Mouse (Mus musculus): ENCODE measurements around the gene Tma7. TPM values are rescaled to one million over a fixed set of nuclear protein-coding genes. Genes with fewer than 3 reads are reported as not detected.

Tma7 gene
- polyA plus RNA-seq, 2 experiments: 92.4 to 504 TPM

- Histone ChIP-seq H3K27me3 (ENCODE audit: control insufficient read depth, insufficient read depth, low read length) (no peaks in the 10 kb centered on the region), H3K9me3 (ENCODE audit: control insufficient read depth, low read length) (no peaks in the 10 kb centered on the region), H3K36me3 (replicated peaks; ENCODE audit: control insufficient read depth, insufficient read depth, low read depth) (peaks cover 5% of the 10 kb centered on the region; the same call in 1 of the 2 replicates), H3K4me1 (replicated peaks; ENCODE audit: control insufficient read depth in 2 of 2, insufficient read depth in 2 of 2, low read length in 1 of 2) (peaks cover 9% of the 10 kb centered on the region in 2 experiments), H3K4me3 (ENCODE audit: insufficient read depth in 1 of 2, low read depth in 2 of 2, low read length in 2 of 2) (no peak overlapping the region), H3K9ac (replicated peaks) (no peak overlapping the region), H3K4me2 (ENCODE audit: low read depth) (no peak overlapping the region), H3K27ac (no peak overlapping the region)
- ATAC-seq (ENCODE audit: insufficient read depth) (no peak), DNase-seq (ENCODE audit: low read depth in 3 of 3, low spot score in 3 of 3) (no peak)
- peak; percentile 59 for TF ChIP-seq CTCF (IDR thresholded peaks at IDR 0.05; ENCODE audit: low read depth)
- no peak for TF ChIP-seq EP300 (IDR thresholded peaks at IDR 0.05; ENCODE audit: low read depth)
- 16% methylated on average over 2 of the region's 2 CpGs for WGBS (ENCODE audit: insufficient replicate concordance)
Measured at GRCm38 (mm10) chr9:109084922-109085321, 2.5 kb upstream of the Tma7 start.

- ATAC-seq (ENCODE audit: insufficient read depth): peak; percentile 17; the same call in 1 of the 2 replicates
- H3K9me3 ChIP-seq (ENCODE audit: control insufficient read depth, low read length): no peaks in the 10 kb centered on the region
- H3K4me1 ChIP-seq (replicated peaks; ENCODE audit: control insufficient read depth in 2 of 2, insufficient read depth in 2 of 2, low read length in 1 of 2): peaks cover 7 to 9% of the 10 kb centered on the region in 2 experiments
- H3K4me2 ChIP-seq (ENCODE audit: low read depth): peak overlapping the region; percentile 91
- H3K9ac ChIP-seq (replicated peaks): peak overlapping the region; percentile 92
- no peak for DNase-seq (ENCODE audit: low read depth in 3 of 3, low spot score in 3 of 3)
- no peak for TF ChIP-seq CTCF (IDR thresholded peaks at IDR 0.05; ENCODE audit: low read depth)
- TF ChIP-seq EP300 (IDR thresholded peaks at IDR 0.05; ENCODE audit: low read depth): no peak
- H3K27ac ChIP-seq: peak overlapping the region; percentile 63
- 6% methylated on average over 11 of the region's 11 CpGs for WGBS (ENCODE audit: insufficient replicate concordance)
- no peaks in the 10 kb centered on the region for H3K27me3 ChIP-seq (ENCODE audit: control insufficient read depth, insufficient read depth, low read length)
- peak overlapping the region; percentile 87 to 88 for H3K4me3 ChIP-seq (ENCODE audit: insufficient read depth in 1 of 2, low read depth in 2 of 2, low read length in 2 of 2)
- peaks cover 9% of the 10 kb centered on the region for H3K36me3 ChIP-seq (replicated peaks; ENCODE audit: control insufficient read depth, insufficient read depth, low read depth)
Measured at GRCm38 (mm10) chr9:109081749-109082123, 651 bp downstream of the Tma7 start.

GRCm38 (mm10) chr9:109080516-109080915, 1.9 kb downstream of the Tma7 start:
- H3K27ac ChIP-seq: no peak overlapping the region
- DNase-seq (ENCODE audit: low read depth in 3 of 3, low spot score in 3 of 3) (no peak), ATAC-seq (ENCODE audit: insufficient read depth) (no peak)
- WGBS (ENCODE audit: insufficient replicate concordance): 83% methylated on average over 3 of the region's 3 CpGs
- peaks cover 7 to 9% of the 10 kb centered on the region in 2 experiments for H3K4me1 ChIP-seq (replicated peaks; ENCODE audit: control insufficient read depth in 2 of 2, insufficient read depth in 2 of 2, low read length in 1 of 2)
- peaks cover 9% of the 10 kb centered on the region for H3K36me3 ChIP-seq (replicated peaks; ENCODE audit: control insufficient read depth, insufficient read depth, low read depth)
- H3K9ac ChIP-seq (replicated peaks): no peak overlapping the region; the same call in 1 of the 2 replicates
- H3K4me3 ChIP-seq (ENCODE audit: insufficient read depth in 1 of 2, low read depth in 2 of 2, low read length in 2 of 2): peak overlapping the region in 1 of 2 experiments; percentile 87; a peak in 2 of 4 replicates
- peak overlapping the region; percentile 91 for H3K4me2 ChIP-seq (ENCODE audit: low read depth)
- no peak for TF ChIP-seq EP300 (IDR thresholded peaks at IDR 0.05; ENCODE audit: low read depth)
- no peaks in the 10 kb centered on the region for H3K27me3 ChIP-seq (ENCODE audit: control insufficient read depth, insufficient read depth, low read length)
- no peaks in the 10 kb centered on the region for H3K9me3 ChIP-seq (ENCODE audit: control insufficient read depth, low read length)

GRCm38 (mm10) chr9:109073661-109074573, 8.5 kb downstream of the Tma7 start, which contains the start of gene Atrip:
Gene Atrip, minus strand, starts transcription at chr9:109074124.
- Histone ChIP-seq H3K36me3 (replicated peaks; ENCODE audit: control insufficient read depth, insufficient read depth, low read depth) (peaks cover 20% of the 10 kb centered on the region), H3K9me3 (ENCODE audit: control insufficient read depth, low read length) (no peaks in the 10 kb centered on the region), H3K27me3 (ENCODE audit: control insufficient read depth, insufficient read depth, low read length) (no peaks in the 10 kb centered on the region), H3K4me2 (ENCODE audit: low read depth) (peak within 1 kb of the TSS; percentile 89), H3K27ac (peak within 1 kb of the TSS; percentile 53), H3K9ac (replicated peaks) (peak within 1 kb of the TSS; percentile 92), H3K4me1 (replicated peaks; ENCODE audit: control insufficient read depth in 2 of 2, insufficient read depth in 2 of 2, low read length in 1 of 2) (peaks cover 11 to 13% of the 10 kb centered on the region in 2 experiments), H3K4me3 (ENCODE audit: insufficient read depth in 1 of 2, low read depth in 2 of 2, low read length in 2 of 2) (peak within 1 kb of the TSS; percentile 72 to 92)
- TF ChIP-seq CTCF (IDR thresholded peaks at IDR 0.05; ENCODE audit: low read depth): no peak
- DNase-seq (ENCODE audit: low read depth in 3 of 3, low spot score in 3 of 3): peak; percentile 78 to 80 (median 79)
- peak; percentile 98 for ATAC-seq (ENCODE audit: insufficient read depth)
- under 1% methylated on average over 57 of the region's 57 CpGs for WGBS (ENCODE audit: insufficient replicate concordance)

GRCm38 (mm10) chr9:109068095-109068735, 14.2 kb downstream of the Tma7 start:
- H3K4me3 ChIP-seq (ENCODE audit: insufficient read depth in 1 of 2, low read depth in 2 of 2, low read length in 2 of 2): no peak overlapping the region
- DNase-seq (ENCODE audit: low read depth in 3 of 3, low spot score in 3 of 3): no peak
- H3K27me3 ChIP-seq (ENCODE audit: control insufficient read depth, insufficient read depth, low read length): no peaks in the 10 kb centered on the region
- no peaks in the 10 kb centered on the region for H3K9me3 ChIP-seq (ENCODE audit: control insufficient read depth, low read length)
- peaks cover 35% of the 10 kb centered on the region for H3K36me3 ChIP-seq (replicated peaks; ENCODE audit: control insufficient read depth, insufficient read depth, low read depth)
- H3K4me2 ChIP-seq (ENCODE audit: low read depth): no peak overlapping the region
- WGBS (ENCODE audit: insufficient replicate concordance): 85% methylated on average over 3 of the region's 3 CpGs
- TF ChIP-seq EP300 (IDR thresholded peaks at IDR 0.05; ENCODE audit: low read depth): no peak
- no peak for TF ChIP-seq CTCF (IDR thresholded peaks at IDR 0.05; ENCODE audit: low read depth)
- H3K4me1 ChIP-seq (replicated peaks; ENCODE audit: control insufficient read depth in 2 of 2, insufficient read depth in 2 of 2, low read length in 1 of 2): peaks cover 6 to 7% of the 10 kb centered on the region in 2 experiments
- no peak for ATAC-seq (ENCODE audit: insufficient read depth)
- no peak overlapping the region for H3K27ac ChIP-seq
- H3K9ac ChIP-seq (replicated peaks): no peak overlapping the region

All from liver, embryonic 14.5 days (tissue).